Mouse (Mus musculus): ENCODE data around the gene Gm17469.
"Not testable (repeated sequence)": the region's sequence is repeated elsewhere in the genome, so short reads cannot be mapped to it uniquely, and the experiment has no call there.

Gene Gm17469

GRCm38 (mm10) chrX:124629593-124629992, at the start of gene Gm17469:
TSS of gene Gm17469 (plus strand) at chrX:124629893.
- DNase-seq (ENCODE audit: low read depth, low spot score): not testable (repeated sequence)
